Mouse (Mus musculus): ENCODE results near the gene Adgrg7. TPM values are rescaled to one million over a fixed set of nuclear protein-coding genes. Genes with fewer than 3 reads are reported as not detected.
A peak's percentile ranks its signal among the peaks of the same experiment; 100 is the strongest.

The Adgrg7 gene
- polyA plus RNA-seq, 1 experiment = 8.0 TPM

- H3K4me3 ChIP-seq (ENCODE audit: low read depth, low read length) = no peak overlapping the region
- no peaks in the 10 kb centered on the region for H3K4me1 ChIP-seq (ENCODE audit: control insufficient read depth, insufficient read depth, insufficient read length, low read length)
- no peak for TF ChIP-seq POLR2A (IDR thresholded peaks at IDR 0.05; ENCODE audit: low read depth, low read length)
- 35% methylated on average over 1 of the region's 1 CpGs for WGBS
- peaks cover 16% of the 10 kb centered on the region for H3K36me3 ChIP-seq (ENCODE audit: control insufficient read depth, insufficient read depth, low read length)
- H3K27ac ChIP-seq (ENCODE audit: insufficient read depth, low read depth, low read length) = no peak overlapping the region
- no peaks in the 10 kb centered on the region for H3K27me3 ChIP-seq (ENCODE audit: control insufficient read depth, insufficient read depth, low read length)
These were observed 66.6 kb downstream of the Adgrg7 start for GRCm38 (mm10) chr16:56729060-56729459.

- peaks cover 19% of the 10 kb centered on the region; the same call in 1 of the 2 replicates for H3K4me1 ChIP-seq (ENCODE audit: control insufficient read depth, insufficient read depth, insufficient read length, low read length)
- no peak overlapping the region for H3K4me3 ChIP-seq (ENCODE audit: low read depth, low read length)
- TF ChIP-seq CTCF (IDR thresholded peaks at IDR 0.05; ENCODE audit: extremely low read depth, insufficient read length, insufficient replicate concordance, low read depth, low read length) = no peak
- no peak for TF ChIP-seq POLR2A (IDR thresholded peaks at IDR 0.05; ENCODE audit: low read depth, low read length)
- H3K36me3 ChIP-seq (ENCODE audit: control insufficient read depth, insufficient read depth, low read length) = no peaks in the 10 kb centered on the region
- H3K27ac ChIP-seq (ENCODE audit: insufficient read depth, low read depth, low read length) = no peak overlapping the region
- no peaks in the 10 kb centered on the region for H3K27me3 ChIP-seq (ENCODE audit: control insufficient read depth, insufficient read depth, low read length)
- whole genome bisulfite sequencing = 79% methylated on average over 10 of the region's 10 CpGs
These were observed 70.7 kb downstream of the Adgrg7 start for GRCm38 (mm10) chr16:56724927-56725326.

GRCm38 (mm10) chr16:56722357-56722756 is 73.3 kb downstream of the Adgrg7 start:
- Histone ChIP-seq H3K27me3 (ENCODE audit: control insufficient read depth, insufficient read depth, low read length) (no peaks in the 10 kb centered on the region), H3K4me1 (ENCODE audit: control insufficient read depth, insufficient read depth, insufficient read length, low read length) (peaks cover 24% of the 10 kb centered on the region; the same call in 1 of the 2 replicates), H3K36me3 (ENCODE audit: control insufficient read depth, insufficient read depth, low read length) (no peaks in the 10 kb centered on the region), H3K27ac (ENCODE audit: insufficient read depth, low read depth, low read length) (peak overlapping the region; percentile 78), H3K4me3 (ENCODE audit: low read depth, low read length) (no peak overlapping the region)
- 14% methylated on average over 4 of the region's 4 CpGs for WGBS
- no peak for TF ChIP-seq CTCF (IDR thresholded peaks at IDR 0.05; ENCODE audit: extremely low read depth, insufficient read length, insufficient replicate concordance, low read depth, low read length)
- TF ChIP-seq POLR2A (IDR thresholded peaks at IDR 0.05; ENCODE audit: low read depth, low read length) = no peak

GRCm38 (mm10) chr16:56719031-56719430 is 76.6 kb downstream of the Adgrg7 start:
- Histone ChIP-seq H3K27ac (ENCODE audit: insufficient read depth, low read depth, low read length) (peak overlapping the region; percentile 62), H3K4me3 (ENCODE audit: low read depth, low read length) (no peak overlapping the region), H3K27me3 (ENCODE audit: control insufficient read depth, insufficient read depth, low read length) (no peaks in the 10 kb centered on the region), H3K36me3 (ENCODE audit: control insufficient read depth, insufficient read depth, low read length) (no peaks in the 10 kb centered on the region), H3K4me1 (ENCODE audit: control insufficient read depth, insufficient read depth, insufficient read length, low read length) (peaks cover 27% of the 10 kb centered on the region; the same call in 1 of the 2 replicates)
- TF ChIP-seq POLR2A (IDR thresholded peaks at IDR 0.05; ENCODE audit: low read depth, low read length) = no peak
- TF ChIP-seq CTCF (IDR thresholded peaks at IDR 0.05; ENCODE audit: extremely low read depth, insufficient read length, insufficient replicate concordance, low read depth, low read length) = no peak

GRCm38 (mm10) chr16:56717224-56718200 is 78.1 kb downstream of the Adgrg7 start, which contains the start of gene Tfg:
Gene Tfg (minus strand): TSS chr16:56717450.
- H3K4me1 ChIP-seq (ENCODE audit: control insufficient read depth, insufficient read depth, insufficient read length, low read length) = peaks cover 23% of the 10 kb centered on the region; the same call in 1 of the 2 replicates
- TF ChIP-seq POLR2A (IDR thresholded peaks at IDR 0.05; ENCODE audit: low read depth, low read length) (peak; percentile 93), CTCF (IDR thresholded peaks at IDR 0.05; ENCODE audit: extremely low read depth, insufficient read length, insufficient replicate concordance, low read depth, low read length) (no peak)
- WGBS = under 1% methylated on average over 62 of the region's 62 CpGs
- H3K27me3 ChIP-seq (ENCODE audit: control insufficient read depth, insufficient read depth, low read length) = no peaks in the 10 kb centered on the region
- peaks cover 5% of the 10 kb centered on the region for H3K36me3 ChIP-seq (ENCODE audit: control insufficient read depth, insufficient read depth, low read length)
- H3K27ac ChIP-seq (ENCODE audit: insufficient read depth, low read depth, low read length) = peak within 1 kb of the TSS; percentile 99
- peak within 1 kb of the TSS; percentile 99 for H3K4me3 ChIP-seq (ENCODE audit: low read depth, low read length)

GRCm38 (mm10) chr16:56716557-56717179 is 79.0 kb downstream of the Adgrg7 start:
- WGBS = under 1% methylated on average over 31 of the region's 38 CpGs
- Histone ChIP-seq H3K36me3 (ENCODE audit: control insufficient read depth, insufficient read depth, low read length) (peaks cover 11% of the 10 kb centered on the region), H3K4me3 (ENCODE audit: low read depth, low read length) (peak overlapping the region; percentile 99), H3K4me1 (ENCODE audit: control insufficient read depth, insufficient read depth, insufficient read length, low read length) (peaks cover 20% of the 10 kb centered on the region; the same call in 1 of the 2 replicates), H3K27me3 (ENCODE audit: control insufficient read depth, insufficient read depth, low read length) (no peaks in the 10 kb centered on the region), H3K27ac (ENCODE audit: insufficient read depth, low read depth, low read length) (peak overlapping the region; percentile 99)
- peak; percentile 16; the same call in 1 of the 2 replicates for TF ChIP-seq CTCF (IDR thresholded peaks at IDR 0.05; ENCODE audit: extremely low read depth, insufficient read length, insufficient replicate concordance, low read depth, low read length)
- TF ChIP-seq POLR2A (IDR thresholded peaks at IDR 0.05; ENCODE audit: low read depth, low read length) = no peak

GRCm38 (mm10) chr16:56715608-56716007 is 80.0 kb downstream of the Adgrg7 start:
- Histone ChIP-seq H3K27me3 (ENCODE audit: control insufficient read depth, insufficient read depth, low read length) (no peaks in the 10 kb centered on the region), H3K4me1 (ENCODE audit: control insufficient read depth, insufficient read depth, insufficient read length, low read length) (peaks cover 18% of the 10 kb centered on the region; the same call in 1 of the 2 replicates), H3K36me3 (ENCODE audit: control insufficient read depth, insufficient read depth, low read length) (peaks cover 19% of the 10 kb centered on the region), H3K27ac (ENCODE audit: insufficient read depth, low read depth, low read length) (peak overlapping the region; percentile 99), H3K4me3 (ENCODE audit: low read depth, low read length) (no peak overlapping the region; the same call in 1 of the 2 replicates)
- WGBS = 10% methylated on average over 3 of the region's 3 CpGs
- TF ChIP-seq CTCF (IDR thresholded peaks at IDR 0.05; ENCODE audit: extremely low read depth, insufficient read length, insufficient replicate concordance, low read depth, low read length) (no peak), POLR2A (IDR thresholded peaks at IDR 0.05; ENCODE audit: low read depth, low read length) (no peak)
